Mouse (Mus musculus) MEL (cell line): Measurements from ENCODE around the gene Arsg. TPM values are rescaled to one million over a fixed set of nuclear protein-coding genes. Genes with fewer than 3 reads are reported as not detected.

ENCODE experiments used
- DNase-seq: peaks from one replicate; pipeline ENCODE4 v3.0.0; 2011; ENCODE audit warnings: low read depth, low spot score
- H3K27ac ChIP-seq: 2 replicates; pipeline ENCODE4 v1.5.1; 2012; ENCODE audit warnings: low read depth, mild to moderate bottlenecking, control low read depth, low read length, moderate library complexity; ENCODE audit not compliant: control insufficient read depth
- H3K27me3 ChIP-seq, 2 experiments: fragments of 150-350 bp in 1 of 2; sonication (generic) in 1 of 2; 2 replicates each; pipeline ENCODE4 v1.6.1; 2012; ENCODE audit warnings: low read length in 2 of 2, mild to moderate bottlenecking in 2 of 2, improper control_type of control experiment in 1 of 2, moderate library complexity in 1 of 2; ENCODE audit not compliant: insufficient read depth in 2 of 2, control insufficient read depth in 1 of 2
- H3K36me3 ChIP-seq, 2 experiments: 2 replicates each; pipeline ENCODE4 v1.6.1; 2012 to 2014; ENCODE audit warnings: low read length in 2 of 2, improper control_type of control experiment in 1 of 2, inconsistent platforms in 1 of 2, mild to moderate bottlenecking in 1 of 2; ENCODE audit not compliant: insufficient read depth in 2 of 2, control insufficient read depth in 1 of 2
- H3K4me1 ChIP-seq, 2 experiments: fragments of 150-350 bp in 1 of 2; sonication (generic) in 1 of 2; 2 replicates each; pipeline ENCODE4 v1.6.1; 2012; ENCODE audit warnings: low read length in 2 of 2, improper control_type of control experiment in 1 of 2, mild to moderate bottlenecking in 1 of 2; ENCODE audit not compliant: insufficient read depth in 2 of 2, control insufficient read depth in 1 of 2
- H3K4me3 ChIP-seq, 2 experiments: fragments of 150-350 bp in 1 of 2; sonication (generic) in 1 of 2; 2 replicates each; pipeline ENCODE4 v1.5.1; 2012; ENCODE audit warnings: low read depth in 2 of 2, low read length in 2 of 2, mild to moderate bottlenecking in 2 of 2, moderate library complexity in 2 of 2, control low read depth in 1 of 2, improper control_type of control experiment in 1 of 2; ENCODE audit not compliant: control insufficient read depth in 1 of 2, insufficient read depth in 1 of 2
- H3K79me2 ChIP-seq: 2 replicates; pipeline ENCODE4 v1.6.1; 2012; ENCODE audit warnings: mild to moderate bottlenecking, low read length, moderate library complexity; ENCODE audit not compliant: control insufficient read depth, poor library complexity, insufficient read depth
- H3K9ac ChIP-seq: 2 replicates; pipeline ENCODE4 v1.6.1; 2012; ENCODE audit warnings: low read depth, mild to moderate bottlenecking, control low read depth, low read length, moderate library complexity; ENCODE audit not compliant: control insufficient read depth, poor library complexity, severe bottlenecking
- H3K9me3 ChIP-seq: fragments of 150-350 bp; sonication (generic); replicated peaks from 2 replicates; pipeline ENCODE4 v1.6.1; 2012; ENCODE audit warnings: mild to moderate bottlenecking, low read length, improper control_type of control experiment, moderate library complexity; ENCODE audit not compliant: insufficient read depth
- BHLHE40 ChIP-seq: IDR thresholded peaks from 2 replicates; pipeline ENCODE4 v1.6.1; 2012; ENCODE audit warnings: low read depth, mild to moderate bottlenecking, inconsistent platforms, low read length, improper control_type of control experiment, borderline replicate concordance
- CHD1 ChIP-seq: IDR thresholded peaks from 2 replicates; pipeline ENCODE4 v1.6.1; 2012; ENCODE audit warnings: low read depth, mild to moderate bottlenecking, inconsistent platforms, low read length, improper control_type of control experiment
- CHD2 ChIP-seq: IDR thresholded peaks from 2 replicates; pipeline ENCODE4 v1.6.1; 2011; ENCODE audit warnings: low read length, improper control_type of control experiment
- CTCF ChIP-seq, 3 experiments: IDR thresholded peaks in 2 of 3; conservative IDR thresholded peaks in 1 of 3; 2 replicates each; pipeline ENCODE4 v1.5.1; 2011 to 2012; ENCODE audit warnings: low read length in 3 of 3, low read depth in 2 of 3, mild to moderate bottlenecking in 2 of 3, improper control_type of control experiment in 1 of 3, inconsistent platforms in 1 of 3, mixed read lengths in 1 of 3, moderate library complexity in 1 of 3; ENCODE audit not compliant: control insufficient read depth in 1 of 3, insufficient read depth in 1 of 3, poor library complexity in 1 of 3, severe bottlenecking in 1 of 3
- E2F4 ChIP-seq: IDR thresholded peaks from 2 replicates; pipeline ENCODE4 v1.6.1; 2011; ENCODE audit warnings: low read depth, low read length, improper control_type of control experiment, borderline replicate concordance
- ELF1 ChIP-seq: IDR thresholded peaks from 2 replicates; pipeline ENCODE4 v1.6.1; 2014; ENCODE audit warnings: low read depth, mild to moderate bottlenecking, inconsistent platforms, low read length, improper control_type of control experiment, moderate library complexity
- EP300 ChIP-seq, 2 experiments: IDR thresholded peaks; 2 replicates each; pipeline ENCODE4 v1.6.1; 2011; ENCODE audit warnings: improper control_type of control experiment in 2 of 2, low read length in 2 of 2, low read depth in 1 of 2, mild to moderate bottlenecking in 1 of 2
- ETS1 ChIP-seq: IDR thresholded peaks from 2 replicates; pipeline ENCODE4 v1.6.1; 2012; ENCODE audit warnings: low read depth, mild to moderate bottlenecking, inconsistent platforms, low read length, improper control_type of control experiment, moderate library complexity
- GABPA ChIP-seq: IDR thresholded peaks from 2 replicates; pipeline ENCODE4 v1.6.1; 2012; ENCODE audit warnings: low read depth, mild to moderate bottlenecking, inconsistent platforms, low read length, improper control_type of control experiment, moderate library complexity
- GATA1 ChIP-seq: IDR thresholded peaks from 2 replicates; pipeline ENCODE4 v1.6.1; 2011; ENCODE audit warnings: low read depth, low read length, improper control_type of control experiment
- HCFC1 ChIP-seq: IDR thresholded peaks from 2 replicates; pipeline ENCODE4 v1.6.1; 2012; ENCODE audit warnings: low read depth, mild to moderate bottlenecking, inconsistent platforms, low read length, improper control_type of control experiment, moderate library complexity
- JUND ChIP-seq: IDR thresholded peaks from 2 replicates; pipeline ENCODE4 v1.6.1; 2011; ENCODE audit warnings: low read depth, mild to moderate bottlenecking, improper control_type of control experiment, low read length
- KAT2A ChIP-seq: conservative IDR thresholded peaks from 2 replicates; pipeline ENCODE4 v1.6.1; 2012; ENCODE audit warnings: low read depth, low read length, improper control_type of control experiment, inconsistent platforms
- MAFK ChIP-seq: IDR thresholded peaks from 2 replicates; pipeline ENCODE4 v1.6.1; 2011; ENCODE audit warnings: low read depth, mild to moderate bottlenecking, low read length, improper control_type of control experiment, borderline replicate concordance
- MAX ChIP-seq: IDR thresholded peaks from 2 replicates; pipeline ENCODE4 v1.6.1; 2011; ENCODE audit warnings: low read length, improper control_type of control experiment
- MAZ ChIP-seq: IDR thresholded peaks from 2 replicates; pipeline ENCODE4 v1.6.1; 2012; ENCODE audit warnings: low read depth, mild to moderate bottlenecking, inconsistent platforms, low read length, improper control_type of control experiment
- MEF2A ChIP-seq: IDR thresholded peaks from 2 replicates; pipeline ENCODE4 v1.6.1; 2014; ENCODE audit warnings: low read depth, mild to moderate bottlenecking, inconsistent platforms, low read length, improper control_type of control experiment; ENCODE audit not compliant: poor library complexity, insufficient replicate concordance, severe bottlenecking; ENCODE audit errors: extremely low read depth
- MYB ChIP-seq: IDR thresholded peaks from 2 replicates; pipeline ENCODE4 v1.6.1; 2011; ENCODE audit warnings: mild to moderate bottlenecking, low read depth, low read length, improper control_type of control experiment
- MYC ChIP-seq: IDR thresholded peaks from 2 replicates; pipeline ENCODE4 v1.6.1; 2011; ENCODE audit warnings: low read depth, mild to moderate bottlenecking, low read length, improper control_type of control experiment, moderate library complexity
- NELFE ChIP-seq: IDR thresholded peaks from 2 replicates; pipeline ENCODE4 v1.6.1; 2011; ENCODE audit warnings: low read depth, low read length, improper control_type of control experiment
- NRF1 ChIP-seq: IDR thresholded peaks from 2 replicates; pipeline ENCODE4 v1.6.1; 2014; ENCODE audit warnings: low read depth, mild to moderate bottlenecking, inconsistent platforms, low read length, improper control_type of control experiment, moderate library complexity; ENCODE audit not compliant: poor library complexity, insufficient read depth, severe bottlenecking
- POLR2A ChIP-seq, 2 experiments: IDR thresholded peaks; 2 replicates each; pipeline ENCODE4 v1.6.1; 2011 to 2012; ENCODE audit warnings: low read length in 2 of 2, mild to moderate bottlenecking in 2 of 2, control low read depth in 1 of 2, improper control_type of control experiment in 1 of 2, low read depth in 1 of 2, moderate library complexity in 1 of 2; ENCODE audit not compliant: control insufficient read depth in 1 of 2, insufficient read depth in 1 of 2, poor library complexity in 1 of 2
- POLR2AphosphoS2 ChIP-seq: IDR thresholded peaks from 2 replicates; pipeline ENCODE4 v1.6.1; 2011; ENCODE audit warnings: low read length, improper control_type of control experiment
- POLR2AphosphoS5 ChIP-seq: IDR thresholded peaks from 2 replicates; pipeline ENCODE4 v1.6.1; 2012; ENCODE audit warnings: low read depth, borderline replicate concordance, mild to moderate bottlenecking, inconsistent platforms, low read length, moderate library complexity, mixed read lengths
- RAD21 ChIP-seq: IDR thresholded peaks from 2 replicates; pipeline ENCODE4 v1.6.1; 2011; ENCODE audit warnings: mild to moderate bottlenecking, low read depth, low read length, improper control_type of control experiment
- RCOR1 ChIP-seq: IDR thresholded peaks from 2 replicates; pipeline ENCODE4 v1.6.1; 2012; ENCODE audit warnings: low read depth, mild to moderate bottlenecking, inconsistent platforms, low read length, improper control_type of control experiment
- SIN3A ChIP-seq: IDR thresholded peaks from 2 replicates; pipeline ENCODE4 v1.6.1; 2012; ENCODE audit warnings: low read length, improper control_type of control experiment, inconsistent platforms
- SMC3 ChIP-seq: IDR thresholded peaks from 2 replicates; pipeline ENCODE4 v1.6.1; 2011; ENCODE audit warnings: low read depth, low read length, improper control_type of control experiment
- TAL1 ChIP-seq: IDR thresholded peaks from 2 replicates; pipeline ENCODE4 v1.6.1; 2012; ENCODE audit warnings: mild to moderate bottlenecking, inconsistent platforms, low read length, moderate library complexity, mixed read lengths
- TBP ChIP-seq: IDR thresholded peaks from 2 replicates; pipeline ENCODE4 v1.8.0; 2011; ENCODE audit warnings: low read depth, low read length, improper control_type of control experiment
- TCF12 ChIP-seq: IDR thresholded peaks from 2 replicates; pipeline ENCODE4 v1.6.1; 2014; ENCODE audit warnings: low read depth, mild to moderate bottlenecking, inconsistent platforms, low read length, improper control_type of control experiment, moderate library complexity
- UBTF ChIP-seq: IDR thresholded peaks from 2 replicates; pipeline ENCODE4 v1.6.1; 2012; ENCODE audit warnings: low read depth, mild to moderate bottlenecking, inconsistent platforms, low read length, improper control_type of control experiment, moderate library complexity, borderline replicate concordance; ENCODE audit not compliant: insufficient read depth
- USF1 ChIP-seq: IDR thresholded peaks from 2 replicates; pipeline ENCODE4 v1.6.1; 2014; ENCODE audit warnings: low read depth, mild to moderate bottlenecking, inconsistent platforms, low read length, improper control_type of control experiment, moderate library complexity
- USF2 ChIP-seq, 2 experiments: IDR thresholded peaks; 2 replicates each; pipeline ENCODE4 v1.6.1; 2011 to 2012; ENCODE audit warnings: improper control_type of control experiment in 2 of 2, low read length in 2 of 2, borderline replicate concordance in 1 of 2, inconsistent platforms in 1 of 2, low read depth in 1 of 2, mild to moderate bottlenecking in 1 of 2; ENCODE audit not compliant: insufficient read depth in 1 of 2
- ZC3H11A ChIP-seq: IDR thresholded peaks from 2 replicates; pipeline ENCODE4 v1.6.1; 2012; ENCODE audit warnings: low read depth, mild to moderate bottlenecking, inconsistent platforms, low read length, improper control_type of control experiment
- ZKSCAN1 ChIP-seq: IDR thresholded peaks from 2 replicates; pipeline ENCODE4 v1.6.1; 2012; ENCODE audit warnings: low read depth, mild to moderate bottlenecking, inconsistent platforms, low read length, improper control_type of control experiment, moderate library complexity
- ZMIZ1 ChIP-seq: IDR thresholded peaks from 2 replicates; pipeline ENCODE4 v1.6.1; 2012; ENCODE audit warnings: low read depth, mild to moderate bottlenecking, inconsistent platforms, low read length, improper control_type of control experiment, moderate library complexity
- ZNF384 ChIP-seq: IDR thresholded peaks from 2 replicates; pipeline ENCODE4 v1.6.1; 2012; ENCODE audit warnings: low read depth, mild to moderate bottlenecking, inconsistent platforms, low read length, improper control_type of control experiment
- polyA plus RNA-seq, 2 experiments: library from polyadenylated mRNA; stranded (reverse) in 1 of 2; unstranded in 1 of 2; fragments of >175 nt in 1 of 2; fragments of >200 nt in 1 of 2; gene quantifications; 2 replicates each; pipeline versions ENCODE4 v1.2.1 to v1.2.4; 2012; ENCODE audit warnings: low replicate concordance in 2 of 2, low read depth in 1 of 2; ENCODE audit not compliant: insufficient read length in 2 of 2, insufficient read depth in 1 of 2, missing spikeins in 1 of 2
- total RNA-seq: library from RNA; depleted of rRNA; stranded (reverse); fragments of 300-350 nt; gene quantifications from 2 replicates; pipeline ENCODE4 v1.2.3, GENCODE M21; 2012

Gene Arsg
- total and polyA plus RNA-seq, 3 experiments = 3.9 to 5.2 TPM; not detected in 1

DNA sequence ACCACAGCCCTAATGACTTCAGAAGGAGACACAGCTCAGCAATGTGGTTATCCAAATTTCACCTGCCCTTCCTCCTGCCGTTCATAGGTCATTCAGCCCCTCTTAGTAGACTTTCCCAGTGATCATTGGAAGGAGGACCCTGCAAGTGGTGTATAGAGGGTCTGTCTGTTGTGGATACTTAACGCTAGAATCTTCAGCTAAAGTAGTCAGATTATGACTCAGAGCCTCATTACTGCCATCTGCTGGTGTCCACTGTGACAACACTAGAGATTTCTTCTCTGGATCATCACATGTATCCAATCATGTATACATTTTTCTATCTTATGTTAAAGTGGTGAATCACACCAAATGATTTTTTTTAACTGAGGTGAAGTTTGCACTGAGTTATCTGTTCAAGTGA lies 148.0 kb downstream of the Arsg start:
- Histone ChIP-seq H3K4me3 (no peak overlapping the region), H3K36me3 (peaks cover 0 to 24% of the 10 kb centered on the region in 2 experiments; a peak in 2 of 4 replicates)
- TF ChIP-seq E2F4 (no peak), SIN3A (peak; percentile 42; the same call in 1 of the 2 replicates), HCFC1 (no peak), KAT2A (no peak), CTCF (IDR thresholded peaks at IDR 0.05 in 2 of 3, conservative IDR thresholded peaks at IDR 0.05 in 1 of 3; ENCODE audit: control insufficient read depth in 1 of 3, insufficient read depth in 1 of 3, low read depth in 2 of 3, low read length in 3 of 3, poor library complexity in 1 of 3, severe bottlenecking in 1 of 3) (peak; percentile 46 to 93 (median 92)), USF1 (no peak), ETS1 (peak; percentile 6; the same call in 1 of the 2 replicates), MYC (peak; percentile 20; the same call in 1 of the 2 replicates), ZNF384 (no peak), CHD2 (no peak), POLR2A (IDR thresholded peaks at IDR 0.05; ENCODE audit: control insufficient read depth in 1 of 2, insufficient read depth in 1 of 2, low read depth in 1 of 2, low read length in 2 of 2, poor library complexity in 1 of 2) (no peak), ZC3H11A (peak; percentile 57), BHLHE40 (no peak), TCF12 (no peak), RAD21 (peak; percentile 70), NELFE (no peak), USF2 (IDR thresholded peaks at IDR 0.05; ENCODE audit: borderline replicate concordance in 1 of 2, insufficient read depth in 1 of 2, low read depth in 1 of 2, low read length in 2 of 2) (no peak), MYB (no peak), CHD1 (no peak), RCOR1 (no peak), TBP (peak; percentile 39; the same call in 1 of the 2 replicates), POLR2AphosphoS5 (no peak), JUND (peak; percentile 77; the same call in 1 of the 2 replicates), POLR2AphosphoS2 (no peak), NRF1 (no peak), SMC3 (peak; percentile 91), GATA1 (0 out of 2 replicates have a peak, but pooled peaks have one; percentile 37), TAL1 (no peak), GABPA (no peak), UBTF (no peak), MAX (no peak), ELF1 (no peak), ZMIZ1 (no peak), MAFK (no peak), ZKSCAN1 (no peak), MAZ (no peak), EP300 (IDR thresholded peaks at IDR 0.05; ENCODE audit: low read depth in 1 of 2, low read length in 2 of 2) (no peak), MEF2A (no peak)

More for the DNA sequence above, 148.0 kb downstream of the Arsg start:
- no peaks in the 10 kb centered on the region for H3K79me2 ChIP-seq
- DNase-seq = peak; percentile 88
- no peak overlapping the region for H3K9ac ChIP-seq
- H3K9me3 ChIP-seq = no peaks in the 10 kb centered on the region
- H3K27ac ChIP-seq = no peak overlapping the region
- peaks cover 12 to 27% of the 10 kb centered on the region in 2 experiments for H3K4me1 ChIP-seq
- H3K27me3 ChIP-seq = no peaks in the 10 kb centered on the region
